Comparison of ENCODE assay signal across 17 mouse cellular contexts in the genomic region with DNA sequence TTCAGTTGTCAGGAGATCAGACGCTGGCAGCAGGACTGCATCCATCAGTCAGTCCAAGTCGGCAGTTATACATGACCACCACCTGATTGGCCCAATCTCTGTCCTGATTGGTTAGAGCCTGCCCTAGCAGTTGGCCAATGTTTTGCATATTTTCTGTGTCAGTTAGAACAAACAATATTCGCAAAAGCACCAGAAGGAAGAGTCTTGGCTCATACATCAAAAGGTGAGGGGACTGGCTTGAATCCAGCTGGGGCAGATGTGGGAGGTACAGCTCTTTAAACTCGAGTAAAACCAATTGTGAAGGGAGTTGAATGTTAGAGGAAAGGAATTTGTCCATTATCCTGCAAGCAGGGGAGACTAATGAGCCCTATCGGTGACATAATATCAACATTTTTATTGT. TPM values are rescaled to one million over a fixed set of nuclear protein-coding genes. Genes with fewer than 3 reads are reported as not detected.
DNase-seq lines count a peak whose midpoint lies in the region; ATAC-seq and TF ChIP-seq lines count a peak whose summit lies in the region.
"Had no signal": no experiment of that assay in that cellular context is flagged by ENCODE, and none has a peak within 500 bp of the region (broad histone marks: within the 10 kb centered on the region; RNA-seq: fewer than 3 reads in every experiment).

Gene Fam50b (plus strand): TSS at position 165 of the 400 bp plus-strand sequence.

- no peaks in the 10 kb centered on the region for H3K27me3 ChIP-seq in hindbrain, embryonic 16.5 days (replicated peaks; ENCODE audit: control insufficient read depth, insufficient read depth, low read length)
- H3K27me3 ChIP-seq in hindbrain, embryonic 10.5 days (ENCODE audit: insufficient read depth, poor library complexity, severe bottlenecking), result no peaks in the 10 kb centered on the region
- H3K27me3 ChIP-seq in lung, postnatal 0 days (replicated peaks; ENCODE audit: insufficient read depth, low read length), result no peaks in the 10 kb centered on the region
- H3K27me3 ChIP-seq: limb, embryonic 13.5 days; megakaryocyte, embryonic 14.5 days; neural tube, embryonic 12.5 days had no signal

- ATAC-seq in hindbrain, embryonic 16.5 days, result peak; percentile 60
- peak; percentile 14; the same call in 1 of the 2 replicates for ATAC-seq in lung, postnatal 0 days
- ATAC-seq: intestine, embryonic 16.5 days had no signal

- no peak within 1 kb of the TSS for H3K9ac ChIP-seq in hindbrain, embryonic 16.5 days (ENCODE audit: low read depth, low read length)
- no peak within 1 kb of the TSS for H3K9ac ChIP-seq in lung, postnatal 0 days (replicated peaks; ENCODE audit: low read depth)
- H3K9ac ChIP-seq: limb, embryonic 13.5 days; neural tube, embryonic 12.5 days had no signal

- no peak for TF ChIP-seq EP300 in lung, postnatal 0 days (IDR thresholded peaks at IDR 0.05)

- DNase-seq in adrenal gland, postnatal 10 days, result peak; percentile 34
- DNase-seq in adrenal gland, postnatal 25 days, result no peak
- DNase-seq in hindbrain, embryonic 10.5 days (ENCODE audit: low spot score), result no peak
- DNase-seq in lung, postnatal 0 days (ENCODE audit: low spot score), result no peak
- DNase-seq in lung, postnatal 25 days (ENCODE audit: low spot score), result no peak
- DNase-seq in ovary, postnatal 14 days (ENCODE audit: low spot score), result peak; percentile 41
- no peak for DNase-seq in gastrocnemius, adult 2 months
- DNase-seq: right cerebral cortex, postnatal 14 days had no signal

- 37% methylated on average over 5 of the region's 5 CpGs for WGBS in hindbrain, embryonic 16.5 days
- WGBS in hindbrain, embryonic 10.5 days, result 59% methylated on average over 5 of the region's 5 CpGs
- WGBS in lung, postnatal 0 days, result 20% methylated on average over 5 of the region's 5 CpGs

- intact Hi-C loops in gastrocnemius, adult 2 months (cut with DNase I), result no loop called here

- no peak within 1 kb of the TSS for H3K4me2 ChIP-seq in hindbrain, embryonic 16.5 days (ENCODE audit: low read length)
- H3K4me2 ChIP-seq in lung, postnatal 0 days (replicated peaks; ENCODE audit: low read depth, low read length), result no peak within 1 kb of the TSS
- H3K4me2 ChIP-seq: heart, embryonic 11.5 days; limb, embryonic 13.5 days; neural tube, embryonic 12.5 days had no signal

- TF ChIP-seq CTCF in lung, postnatal 0 days (IDR thresholded peaks at IDR 0.05), result no peak
- TF ChIP-seq CTCF in gastrocnemius, adult 2 months (IDR thresholded peaks at IDR 0.05), result no peak

- no peaks in the 10 kb centered on the region for H3K36me3 ChIP-seq in hindbrain, embryonic 16.5 days (ENCODE audit: control insufficient read depth, insufficient read depth, low read length)
- H3K36me3 ChIP-seq in hindbrain, embryonic 10.5 days, result no peaks in the 10 kb centered on the region
- H3K36me3 ChIP-seq in lung, postnatal 0 days (ENCODE audit: insufficient read depth, low read length), result no peaks in the 10 kb centered on the region
- H3K36me3 ChIP-seq: limb, embryonic 13.5 days; neural tube, embryonic 12.5 days had no signal

- no peak within 1 kb of the TSS for H3K4me3 ChIP-seq in hindbrain, embryonic 16.5 days (ENCODE audit: low read length)
- no peak within 1 kb of the TSS for H3K4me3 ChIP-seq in hindbrain, embryonic 10.5 days
- no peak within 1 kb of the TSS for H3K4me3 ChIP-seq in lung, postnatal 0 days (ENCODE audit: low read depth, low read length)
- no peak within 1 kb of the TSS for H3K4me3 ChIP-seq in gastrocnemius, adult 2 months
- H3K4me3 ChIP-seq: limb, embryonic 13.5 days; megakaryocyte, embryonic 14.5 days; neural tube, embryonic 12.5 days had no signal

- H3K4me1 ChIP-seq in hindbrain, embryonic 16.5 days (ENCODE audit: control insufficient read depth, insufficient read depth, low read depth, low read length), result no peaks in the 10 kb centered on the region; the same call in 1 of the 2 replicates
- no peaks in the 10 kb centered on the region for H3K4me1 ChIP-seq in hindbrain, embryonic 10.5 days (replicated peaks)
- H3K4me1 ChIP-seq in lung, postnatal 0 days (ENCODE audit: insufficient read depth, low read depth, low read length), result peaks cover 9% of the 10 kb centered on the region; the same call in 1 of the 2 replicates
- H3K4me1 ChIP-seq: neural tube, embryonic 12.5 days had no signal

- no peaks in the 10 kb centered on the region; the same call in 1 of the 2 replicates for H3K9me3 ChIP-seq in hindbrain, embryonic 16.5 days (ENCODE audit: control insufficient read depth, low read length)
- H3K9me3 ChIP-seq in hindbrain, embryonic 10.5 days, result peaks cover 6% of the 10 kb centered on the region; the same call in 1 of the 2 replicates
- no peaks in the 10 kb centered on the region for H3K9me3 ChIP-seq in lung, postnatal 0 days (ENCODE audit: low read length)
- H3K9me3 ChIP-seq: limb, embryonic 13.5 days; neural tube, embryonic 12.5 days had no signal

- no peak within 1 kb of the TSS for H3K27ac ChIP-seq in hindbrain, embryonic 16.5 days (ENCODE audit: low read depth, low read length)
- no peak within 1 kb of the TSS for H3K27ac ChIP-seq in hindbrain, embryonic 10.5 days
- H3K27ac ChIP-seq in lung, postnatal 0 days (ENCODE audit: low read length), result no peak within 1 kb of the TSS
- no peak within 1 kb of the TSS for H3K27ac ChIP-seq in gastrocnemius, adult 2 months
- H3K27ac ChIP-seq: limb, embryonic 13.5 days; neural tube, embryonic 12.5 days had no signal

RNA-seq across cellular contexts. Expression of gene Fam50b, which starts in this region (rescaled TPM):
- total RNA-seq in adrenal gland, postnatal 10 days (2021), result not detected
- not detected in 2 replicates for total RNA-seq in adrenal gland, postnatal 25 days (2021)
- polyA plus RNA-seq in hindbrain, embryonic 16.5 days (2015; fragmentation: Nextera tagmentation; extraction: Ambion mirVana), result not detected in 2 replicates
- polyA plus RNA-seq in hindbrain, embryonic 10.5 days (2016; fragmentation: Nextera tagmentation; extraction: Ambion mirVana), result 0.12 TPM in 1 of 2 replicates, not detected in the other
- 0.10 and 0.11 TPM in 2 replicates for polyA plus RNA-seq in lung, postnatal 0 days (2015; fragmentation: Nextera tagmentation; extraction: Ambion mirVana)
- total RNA-seq in gastrocnemius, adult 2 months (2021), result not detected
- total RNA-seq: layer of hippocampus, postnatal 25 days had no signal
- polyA plus RNA-seq: embryonic facial prominence, embryonic 11.5 days; heart, embryonic 11.5 days; intestine, embryonic 16.5 days; limb, embryonic 13.5 days; neural tube, embryonic 12.5 days; stomach, embryonic 14.5 days had no signal

Comparison
In these comparisons a context has a peak if more than half of its experiments do, and no peak if none do; other contexts are left out.
1. Peak in DNase-seq in adrenal gland, postnatal 10 days; RNA of the gene not detected or under 1 TPM.
2. Peak in ATAC-seq in hindbrain, embryonic 16.5 days; RNA of the gene not detected or under 1 TPM.
3. Peak in ATAC-seq in lung, postnatal 0 days; RNA of the gene not detected or under 1 TPM.